Mouse (Mus musculus) hindbrain, embryonic 11.5 days (tissue): ENCODE results near the gene Trappc5. TPM values are rescaled to one million over a fixed set of nuclear protein-coding genes. Genes with fewer than 3 reads are reported as not detected.
A peak's percentile ranks its signal among the peaks of the same experiment; 100 is the strongest.

Experiments
- ATAC-seq: fragments of 200-750 bp; cut with Nextera tagmentation; 2 replicates; pipeline ENCODE4 v1.8.0; 2017; ENCODE audit warnings: mild to moderate bottlenecking, moderate TSS enrichment, moderate library complexity; ENCODE audit not compliant: low FRiP score
- DNase-seq: peaks from one replicate; pipeline ENCODE4 v3.0.0-alpha.2; 2015; ENCODE audit warnings: low spot score
- H3K27ac ChIP-seq: fragments of 300-500 bp; sonication (generic); 2 replicates; pipeline ENCODE4 v1.5.1; 2014; ENCODE audit warnings: mild to moderate bottlenecking, low read depth, low read length
- H3K27me3 ChIP-seq: fragments of 300-500 bp; sonication (generic); 2 replicates; pipeline ENCODE4 v1.6.1; 2014; ENCODE audit warnings: mild to moderate bottlenecking, low read length, moderate library complexity, mixed read lengths; ENCODE audit not compliant: control insufficient read depth, insufficient read depth
- H3K36me3 ChIP-seq: fragments of 300-500 bp; sonication (generic); 2 replicates; pipeline ENCODE4 v1.6.1; 2014; ENCODE audit warnings: mild to moderate bottlenecking, low read length, moderate library complexity, mixed read lengths; ENCODE audit not compliant: control insufficient read depth, insufficient read depth
- H3K4me1 ChIP-seq: fragments of 300-500 bp; sonication (generic); replicated peaks from 2 replicates; pipeline ENCODE4 v1.6.1; 2014; ENCODE audit warnings: low read length, mixed read lengths; ENCODE audit not compliant: control insufficient read depth, insufficient read depth
- H3K4me2 ChIP-seq: fragments of 300-500 bp; sonication (generic); replicated peaks from 2 replicates; pipeline ENCODE4 v1.6.1; 2014; ENCODE audit warnings: mild to moderate bottlenecking, low read depth, low read length
- H3K4me3 ChIP-seq: fragments of 300-500 bp; sonication (generic); 2 replicates; pipeline ENCODE4 v1.5.1; 2014; ENCODE audit warnings: low read depth, low read length
- H3K9ac ChIP-seq: fragments of 300-500 bp; sonication (generic); 2 replicates; pipeline ENCODE4 v1.6.1; 2014; ENCODE audit warnings: low read depth, low read length
- H3K9me3 ChIP-seq: fragments of 300-500 bp; sonication (generic); 2 replicates; pipeline ENCODE4 v1.6.1; 2016; ENCODE audit warnings: low read length; ENCODE audit not compliant: control insufficient read depth
- WGBS: fragments of 180-500 bp; shearing (Covaris S2); extraction: QIAGEN DNeasy Blood & Tissue Kit; methylation state at CpG from one replicate; pipeline ENCODE4 v1.1.7; 2014; 5-methylcytosine and 5-hydroxymethylcytosine counted together
- polyA plus RNA-seq: library from polyadenylated mRNA; unstranded; fragments of >200 nt; fragmentation: Nextera tagmentation; extraction: Ambion mirVana; gene quantifications from 2 replicates; pipeline ENCODE4 v1.2.1, GENCODE M21; 2014

Trappc5 gene
- polyA plus RNA-seq, 1 experiment from 2014 or later = 34.2 TPM

DNA sequence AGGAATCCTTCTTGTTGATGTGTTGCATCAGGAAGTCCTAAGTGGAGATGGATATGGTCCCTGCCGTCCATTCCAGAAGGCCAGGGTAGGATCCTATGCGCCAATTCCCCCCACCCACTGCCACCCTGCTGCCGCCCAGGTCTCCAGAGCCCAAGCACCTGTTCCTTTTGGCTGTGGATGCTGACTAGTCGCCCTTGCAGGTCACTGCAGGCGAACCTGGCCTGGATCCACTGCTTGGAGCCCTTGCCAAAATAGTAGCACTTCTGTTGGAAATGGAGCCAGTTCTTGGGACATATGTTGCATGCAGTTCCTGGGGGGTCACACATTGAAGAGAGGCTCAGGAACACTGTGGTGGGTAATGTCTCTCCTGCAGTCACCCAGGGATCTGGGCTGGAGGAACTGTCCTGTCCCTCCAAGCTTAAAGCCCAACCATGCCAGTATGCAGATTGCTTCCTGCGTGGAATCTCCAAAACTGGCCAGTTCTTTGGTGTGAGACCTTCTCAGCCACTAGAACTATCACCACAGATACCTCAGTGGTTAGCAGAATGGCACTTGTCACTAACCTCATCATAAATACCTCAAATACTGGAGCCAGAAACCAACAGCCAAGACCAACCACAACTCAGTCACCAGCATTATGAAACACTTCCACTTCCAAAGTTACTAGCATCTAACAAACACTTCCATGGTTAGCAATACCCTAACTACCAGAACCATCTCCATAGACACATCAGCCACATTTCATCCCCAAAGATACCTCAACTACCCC is 7.5 kb downstream of the Trappc5 start:
- DNase-seq = no peak
- Histone ChIP-seq H3K9ac (no peak overlapping the region), H3K27me3 (no peaks in the 10 kb centered on the region), H3K4me2 (no peak overlapping the region), H3K27ac (no peak overlapping the region), H3K9me3 (no peaks in the 10 kb centered on the region), H3K36me3 (0 out of 2 replicates have a peak, but pooled peaks cover 6% of the 10 kb centered on the region), H3K4me1 (no peaks in the 10 kb centered on the region), H3K4me3 (no peak overlapping the region)
- ATAC-seq = no peak
- WGBS = 81% methylated on average over 6 of the region's 6 CpGs

- ATAC-seq (peak; percentile 20; the same call in 1 of the 2 replicates), DNase-seq (no peak)
- H3K9me3 ChIP-seq = no peaks in the 10 kb centered on the region
- no peak overlapping the region for H3K9ac ChIP-seq
- H3K27ac ChIP-seq = no peak overlapping the region
- no peaks in the 10 kb centered on the region for H3K4me1 ChIP-seq
- no peak overlapping the region for H3K4me2 ChIP-seq
- H3K4me3 ChIP-seq = no peak overlapping the region
- 0 out of 2 replicates have a peak, but pooled peaks cover 3% of the 10 kb centered on the region for H3K36me3 ChIP-seq
- H3K27me3 ChIP-seq = no peaks in the 10 kb centered on the region
These were observed 8.4 kb downstream of the Trappc5 start for GRCm38 (mm10) chr8:3684530-3684929.

DNA sequence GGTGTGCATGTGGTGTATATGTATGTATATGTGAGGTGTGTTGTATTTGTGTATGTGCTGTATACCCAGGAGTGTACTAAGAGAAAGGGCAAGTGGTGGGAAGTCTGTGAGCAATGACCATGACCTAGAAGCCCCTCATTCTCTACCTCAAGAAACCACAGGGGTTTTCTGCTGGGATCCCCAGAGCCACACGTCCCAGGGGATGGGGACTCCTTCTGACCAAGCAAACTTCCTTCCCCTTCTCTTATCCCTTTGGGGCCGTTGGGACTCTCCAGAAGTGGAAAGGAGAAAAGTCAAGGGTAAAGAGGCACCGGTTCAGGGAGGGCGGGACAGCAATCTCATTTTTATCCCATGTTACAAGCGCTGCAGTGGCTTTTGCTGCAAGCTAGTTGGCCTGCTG is 9.3 kb downstream of the Trappc5 start:
- Histone ChIP-seq H3K27me3 (no peaks in the 10 kb centered on the region), H3K4me2 (no peak overlapping the region), H3K4me3 (no peak overlapping the region), H3K9me3 (no peaks in the 10 kb centered on the region), H3K36me3 (no peaks in the 10 kb centered on the region), H3K9ac (no peak overlapping the region), H3K4me1 (no peaks in the 10 kb centered on the region), H3K27ac (no peak overlapping the region)
- 67% methylated on average over 5 of the region's 5 CpGs for WGBS
- ATAC-seq (no peak), DNase-seq (no peak)

DNA sequence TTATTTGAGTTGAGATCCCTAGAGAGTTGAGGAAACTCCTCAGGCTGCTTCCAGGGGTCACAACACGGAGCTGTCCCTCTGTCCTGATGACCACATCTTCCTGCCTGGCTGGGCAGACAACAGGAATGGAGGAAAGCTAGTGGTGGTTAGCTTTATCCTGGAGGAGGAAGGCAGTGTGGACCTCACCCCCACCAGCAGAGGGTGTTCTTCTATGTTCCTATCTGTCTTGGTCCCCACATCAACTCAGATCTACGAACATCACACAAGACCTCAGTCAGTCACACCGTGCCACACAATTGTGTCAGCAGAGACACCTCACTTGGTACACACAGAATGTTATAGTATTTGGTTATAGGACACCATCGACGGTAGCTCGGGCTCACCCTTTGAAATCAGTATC is 11.4 kb downstream of the Trappc5 start:
- WGBS = 69% methylated on average over 6 of the region's 6 CpGs
- H3K9me3 ChIP-seq = no peaks in the 10 kb centered on the region
- H3K27me3 ChIP-seq = no peaks in the 10 kb centered on the region
- DNase-seq (no peak), ATAC-seq (no peak)
- no peaks in the 10 kb centered on the region for H3K4me1 ChIP-seq
- H3K4me2 ChIP-seq = no peak overlapping the region
- no peak overlapping the region for H3K4me3 ChIP-seq
- no peaks in the 10 kb centered on the region for H3K36me3 ChIP-seq
- H3K9ac ChIP-seq = no peak overlapping the region
- no peak overlapping the region for H3K27ac ChIP-seq

DNA sequence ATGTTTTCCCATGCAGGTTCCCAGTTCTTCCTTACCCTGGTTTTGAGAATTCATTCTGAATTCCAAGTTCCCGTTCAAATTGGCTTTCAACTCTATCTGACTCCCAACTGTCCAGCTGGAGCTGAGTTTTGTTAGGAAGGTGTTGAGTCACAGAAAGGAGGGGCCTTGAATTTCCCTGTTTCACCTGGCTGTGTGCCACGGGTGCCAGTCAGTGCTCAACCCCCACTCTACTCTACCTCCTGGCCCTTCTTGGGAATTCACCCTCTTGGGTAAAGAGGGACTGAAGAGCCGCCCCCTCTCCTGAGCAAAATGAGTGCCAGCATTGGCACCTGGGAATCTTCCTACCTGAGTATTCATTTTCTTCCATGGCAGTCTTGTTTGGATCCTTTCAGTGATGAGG is 14.7 kb downstream of the Trappc5 start:
- no peaks in the 10 kb centered on the region for H3K27me3 ChIP-seq
- H3K9ac ChIP-seq = no peak overlapping the region
- H3K9me3 ChIP-seq = no peaks in the 10 kb centered on the region
- WGBS = 86% methylated on average over 3 of the region's 3 CpGs
- no peaks in the 10 kb centered on the region for H3K36me3 ChIP-seq
- no peaks in the 10 kb centered on the region for H3K4me1 ChIP-seq
- DNase-seq (no peak), ATAC-seq (no peak)
- no peak overlapping the region for H3K27ac ChIP-seq
- H3K4me3 ChIP-seq = no peak overlapping the region
- H3K4me2 ChIP-seq = no peak overlapping the region

GRCm38 (mm10) chr8:3694121-3694520 is 18.0 kb downstream of the Trappc5 start, which contains the start of gene Fcer2a:
TSS of gene Fcer2a (minus strand) at chr8:3694175.
- ATAC-seq (no peak), DNase-seq (no peak)
- no peak within 1 kb of the TSS for H3K27ac ChIP-seq
- H3K9me3 ChIP-seq = no peaks in the 10 kb centered on the region
- no peak within 1 kb of the TSS for H3K4me2 ChIP-seq
- no peaks in the 10 kb centered on the region for H3K36me3 ChIP-seq
- H3K4me3 ChIP-seq = no peak within 1 kb of the TSS
- H3K9ac ChIP-seq = no peak within 1 kb of the TSS
- H3K27me3 ChIP-seq = no peaks in the 10 kb centered on the region
- no peaks in the 10 kb centered on the region for H3K4me1 ChIP-seq
- WGBS = 89% methylated on average over 3 of the region's 3 CpGs

- Histone ChIP-seq H3K4me3 (no peak overlapping the region), H3K27ac (no peak overlapping the region), H3K9me3 (no peaks in the 10 kb centered on the region), H3K36me3 (no peaks in the 10 kb centered on the region), H3K4me2 (no peak overlapping the region), H3K9ac (no peak overlapping the region), H3K27me3 (no peaks in the 10 kb centered on the region), H3K4me1 (no peaks in the 10 kb centered on the region)
- DNase-seq (no peak), ATAC-seq (no peak)
- 85% methylated on average over 1 of the region's 1 CpGs for WGBS
These were observed 25.4 kb downstream of the Trappc5 start for GRCm38 (mm10) chr8:3701491-3701890.

- Histone ChIP-seq H3K9me3 (no peaks in the 10 kb centered on the region), H3K4me1 (no peaks in the 10 kb centered on the region), H3K4me3 (no peak overlapping the region), H3K4me2 (no peak overlapping the region), H3K27ac (no peak overlapping the region), H3K27me3 (no peaks in the 10 kb centered on the region), H3K36me3 (no peaks in the 10 kb centered on the region), H3K9ac (no peak overlapping the region)
- DNase-seq (peak; percentile 22), ATAC-seq (no peak)
- 58% methylated on average over 4 of the region's 4 CpGs for WGBS
These were observed 29.6 kb downstream of the Trappc5 start for GRCm38 (mm10) chr8:3705711-3706110.

- WGBS = 72% methylated on average over 7 of the region's 7 CpGs
- no peaks in the 10 kb centered on the region for H3K36me3 ChIP-seq
- no peaks in the 10 kb centered on the region for H3K9me3 ChIP-seq
- DNase-seq (no peak), ATAC-seq (no peak)
- no peak overlapping the region for H3K4me2 ChIP-seq
- no peak overlapping the region for H3K4me3 ChIP-seq
- H3K27me3 ChIP-seq = no peaks in the 10 kb centered on the region
- H3K27ac ChIP-seq = no peak overlapping the region
- H3K9ac ChIP-seq = no peak overlapping the region
- H3K4me1 ChIP-seq = no peaks in the 10 kb centered on the region
These were observed 31.5 kb downstream of the Trappc5 start for GRCm38 (mm10) chr8:3707611-3708010.
